Mouse (Mus musculus): ENCODE measurements around the gene Rtn4r. TPM values are rescaled to one million over a fixed set of nuclear protein-coding genes. Genes with fewer than 3 reads are reported as not detected.
A peak's percentile ranks its signal among the peaks of the same experiment; 100 is the strongest.

The Rtn4r gene
- total and polyA plus RNA-seq, 2 experiments from 2014 or later: 28.0 to 33.5 TPM

DNA sequence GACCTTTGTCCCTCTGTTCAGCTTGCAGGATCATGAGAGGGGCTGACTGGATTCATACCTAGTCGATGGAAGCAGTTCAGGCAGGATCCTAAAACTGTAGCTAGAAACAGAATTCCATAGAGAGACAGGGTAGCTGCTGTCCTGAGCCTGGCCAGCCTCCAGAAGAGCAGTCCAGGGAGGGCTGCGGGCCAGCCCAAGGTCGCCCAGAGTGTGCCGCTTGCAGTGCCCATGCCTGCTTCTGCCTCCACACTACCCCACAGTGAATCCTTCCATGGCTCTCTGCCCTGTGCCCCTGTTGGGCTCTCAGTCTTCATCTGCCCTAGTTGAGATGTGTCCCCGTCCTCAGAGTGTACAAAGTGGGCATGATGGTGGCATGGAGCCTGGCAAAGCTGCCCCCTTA lies 7.8 kb downstream of the Rtn4r start:
- H3K4me3 ChIP-seq (ENCODE audit: low read depth, low read length): no peak overlapping the region
- TF ChIP-seq CTCF (IDR thresholded peaks at IDR 0.05; ENCODE audit: low read depth): no peak
- DNase-seq (no peak), ATAC-seq (no peak)
- H3K27ac ChIP-seq (ENCODE audit: low read depth, low read length): no peak overlapping the region
- 0 out of 2 replicates have a peak, but pooled peaks cover 9% of the 10 kb centered on the region for H3K36me3 ChIP-seq (ENCODE audit: insufficient read depth)
- H3K4me2 ChIP-seq (ENCODE audit: low read depth): no peak overlapping the region
- H3K4me1 ChIP-seq (ENCODE audit: insufficient read depth): peaks cover 8% of the 10 kb centered on the region; the same call in 1 of the 2 replicates
- no peaks in the 10 kb centered on the region for H3K9me3 ChIP-seq (ENCODE audit: low read length)
- no peak overlapping the region for H3K9ac ChIP-seq
- H3K27me3 ChIP-seq (ENCODE audit: insufficient read depth, low read length): no peaks in the 10 kb centered on the region
- 79% methylated on average over 5 of the region's 5 CpGs for WGBS

DNA sequence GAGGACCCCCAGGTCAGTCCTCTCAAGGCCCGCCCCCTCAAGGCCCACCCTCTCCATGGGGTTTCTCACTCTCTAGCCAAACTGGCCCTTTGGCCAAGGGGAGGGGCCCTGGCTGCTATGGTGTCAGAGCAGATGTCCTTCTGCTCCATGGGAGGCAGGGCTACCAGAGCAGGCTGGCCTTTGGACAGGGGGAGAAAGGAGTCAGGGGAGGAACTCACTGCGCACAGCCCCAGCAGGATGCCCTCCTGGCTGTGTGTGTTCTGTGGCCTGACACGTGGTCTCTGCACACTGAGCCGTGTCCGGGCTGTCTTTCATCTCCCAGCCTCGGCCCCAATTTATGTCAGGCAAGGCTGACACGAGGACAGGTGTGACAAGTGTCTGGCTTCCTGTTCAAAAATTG lies 8.6 kb downstream of the Rtn4r start:
- Histone ChIP-seq H3K9ac (no peak overlapping the region), H3K36me3 (ENCODE audit: insufficient read depth) (0 out of 2 replicates have a peak, but pooled peaks cover 9% of the 10 kb centered on the region), H3K4me1 (ENCODE audit: insufficient read depth) (no peaks in the 10 kb centered on the region), H3K27me3 (ENCODE audit: insufficient read depth, low read length) (no peaks in the 10 kb centered on the region), H3K4me2 (ENCODE audit: low read depth) (no peak overlapping the region), H3K4me3 (ENCODE audit: low read depth, low read length) (no peak overlapping the region), H3K27ac (ENCODE audit: low read depth, low read length) (no peak overlapping the region), H3K9me3 (ENCODE audit: low read length) (no peaks in the 10 kb centered on the region)
- ATAC-seq: no peak
- DNase-seq: no peak
- WGBS: 57% methylated on average over 7 of the region's 7 CpGs
- no peak for TF ChIP-seq CTCF (IDR thresholded peaks at IDR 0.05; ENCODE audit: low read depth)

DNA sequence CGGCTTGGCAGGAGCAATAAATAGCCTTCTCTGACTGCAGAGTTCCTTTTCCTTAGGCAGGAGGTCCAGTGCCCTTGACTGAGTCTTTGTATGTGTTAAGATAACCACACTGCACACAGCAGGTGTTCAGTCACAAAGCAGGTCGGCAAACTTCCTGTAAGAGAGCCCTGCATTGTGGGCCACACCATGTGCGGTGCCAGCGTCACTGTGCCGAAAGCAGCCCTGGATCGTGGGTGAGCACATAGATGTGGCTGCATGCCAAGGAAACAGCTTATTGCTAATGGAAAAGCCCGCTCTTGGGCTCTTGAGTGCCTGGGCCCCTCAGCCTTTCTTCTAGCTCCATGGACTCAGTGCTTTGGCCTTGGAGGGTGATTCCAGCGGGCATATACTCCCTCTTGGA lies 16.8 kb downstream of the Rtn4r start:
- peak; percentile 34 for ATAC-seq

GRCm38 (mm10) chr16:18145341-18145867 lies 18.0 kb downstream of the Rtn4r start:
- no peak for TF ChIP-seq CTCF (IDR thresholded peaks at IDR 0.05; ENCODE audit: low read depth)
- peaks cover 12% of the 10 kb centered on the region; the same call in 1 of the 2 replicates for H3K4me1 ChIP-seq (ENCODE audit: insufficient read depth)
- H3K9me3 ChIP-seq (ENCODE audit: low read length): no peaks in the 10 kb centered on the region
- H3K27me3 ChIP-seq (ENCODE audit: insufficient read depth, low read length): no peaks in the 10 kb centered on the region
- H3K27ac ChIP-seq (ENCODE audit: low read depth, low read length): no peak overlapping the region
- DNase-seq (no peak), ATAC-seq (no peak)
- H3K36me3 ChIP-seq (ENCODE audit: insufficient read depth): no peaks in the 10 kb centered on the region; the same call in 1 of the 2 replicates
- H3K9ac ChIP-seq: no peak overlapping the region
- WGBS: 67% methylated on average over 5 of the region's 6 CpGs
- H3K4me2 ChIP-seq (ENCODE audit: low read depth): no peak overlapping the region
- no peak overlapping the region for H3K4me3 ChIP-seq (ENCODE audit: low read depth, low read length)

More for the DNA sequence above, 16.8 kb downstream of the Rtn4r start:
- Histone ChIP-seq H3K27ac (ENCODE audit: low read depth, low read length) (no peak overlapping the region), H3K9me3 (ENCODE audit: low read length) (no peaks in the 10 kb centered on the region), H3K9ac (no peak overlapping the region), H3K4me1 (ENCODE audit: insufficient read depth) (peaks cover 12% of the 10 kb centered on the region; the same call in 1 of the 2 replicates), H3K4me3 (ENCODE audit: low read depth, low read length) (no peak overlapping the region), H3K4me2 (ENCODE audit: low read depth) (no peak overlapping the region), H3K27me3 (ENCODE audit: insufficient read depth, low read length) (no peaks in the 10 kb centered on the region), H3K36me3 (ENCODE audit: insufficient read depth) (no peaks in the 10 kb centered on the region; the same call in 1 of the 2 replicates)
- DNase-seq: peak; percentile 67
- TF ChIP-seq CTCF (IDR thresholded peaks at IDR 0.05; ENCODE audit: low read depth): no peak
- WGBS: 17% methylated on average over 8 of the region's 8 CpGs

- Histone ChIP-seq H3K27ac (ENCODE audit: low read depth, low read length) (no peak overlapping the region), H3K9ac (no peak overlapping the region), H3K4me1 (ENCODE audit: insufficient read depth) (peaks cover 12% of the 10 kb centered on the region; the same call in 1 of the 2 replicates), H3K36me3 (ENCODE audit: insufficient read depth) (peaks cover 28% of the 10 kb centered on the region), H3K9me3 (ENCODE audit: low read length) (no peaks in the 10 kb centered on the region), H3K4me2 (ENCODE audit: low read depth) (no peak overlapping the region), H3K4me3 (ENCODE audit: low read depth, low read length) (no peak overlapping the region), H3K27me3 (ENCODE audit: insufficient read depth, low read length) (no peaks in the 10 kb centered on the region)
- 8% methylated on average over 6 of the region's 6 CpGs for WGBS
- DNase-seq: peak; percentile 51
- no peak for TF ChIP-seq CTCF (IDR thresholded peaks at IDR 0.05; ENCODE audit: low read depth)
- peak; percentile 84 for ATAC-seq
Observed at GRCm38 (mm10) chr16:18148208-18148876, 20.9 kb downstream of the Rtn4r start.

DNA sequence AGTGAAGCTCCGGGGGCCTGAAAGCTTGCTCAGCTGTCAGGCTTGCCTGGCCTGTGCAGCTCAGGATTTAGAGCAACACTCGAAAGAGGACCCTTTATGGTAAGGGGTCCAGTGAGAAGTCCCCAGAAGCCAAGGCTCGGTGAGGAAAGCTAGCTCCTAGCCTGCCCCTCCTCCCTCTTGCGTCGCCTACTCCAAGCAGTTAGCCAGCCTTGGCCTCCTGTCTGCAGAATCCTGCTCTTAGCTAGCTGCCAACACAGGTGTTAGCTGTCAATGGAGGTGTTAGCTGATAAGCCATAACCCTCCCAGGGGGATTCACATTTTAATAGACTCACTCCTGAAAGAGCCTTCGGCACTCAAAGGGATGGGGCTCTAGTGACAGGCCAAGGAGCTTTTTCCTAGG lies 21.8 kb downstream of the Rtn4r start:
- Histone ChIP-seq H3K9me3 (ENCODE audit: low read length) (no peaks in the 10 kb centered on the region), H3K9ac (no peak overlapping the region), H3K27ac (ENCODE audit: low read depth, low read length) (no peak overlapping the region), H3K4me2 (ENCODE audit: low read depth) (no peak overlapping the region), H3K4me1 (ENCODE audit: insufficient read depth) (peaks cover 15% of the 10 kb centered on the region; the same call in 1 of the 2 replicates), H3K36me3 (ENCODE audit: insufficient read depth) (peaks cover 29% of the 10 kb centered on the region), H3K27me3 (ENCODE audit: insufficient read depth, low read length) (no peaks in the 10 kb centered on the region), H3K4me3 (ENCODE audit: low read depth, low read length) (no peak overlapping the region)
- no peak for TF ChIP-seq CTCF (IDR thresholded peaks at IDR 0.05; ENCODE audit: low read depth)
- DNase-seq: no peak
- WGBS: 54% methylated on average over 6 of the region's 6 CpGs
- no peak for ATAC-seq

- TF ChIP-seq CTCF (IDR thresholded peaks at IDR 0.05; ENCODE audit: low read depth): no peak
- ATAC-seq (no peak), DNase-seq (no peak)
- Histone ChIP-seq H3K36me3 (ENCODE audit: insufficient read depth) (peaks cover 29% of the 10 kb centered on the region), H3K9me3 (ENCODE audit: low read length) (no peaks in the 10 kb centered on the region), H3K4me1 (ENCODE audit: insufficient read depth) (peaks cover 15% of the 10 kb centered on the region; the same call in 1 of the 2 replicates), H3K4me3 (ENCODE audit: low read depth, low read length) (no peak overlapping the region), H3K27me3 (ENCODE audit: insufficient read depth, low read length) (no peaks in the 10 kb centered on the region), H3K27ac (ENCODE audit: low read depth, low read length) (no peak overlapping the region), H3K9ac (no peak overlapping the region), H3K4me2 (ENCODE audit: low read depth) (no peak overlapping the region)
- 93% methylated on average over 12 of the region's 12 CpGs for WGBS
Observed at GRCm38 (mm10) chr16:18152189-18152588, 24.7 kb downstream of the Rtn4r start.
